Mouse (Mus musculus) embryo, embryonic 10 days (tissue): ENCODE results near the gene Pitpna.

ENCODE experiments used
- DNase-seq: peaks from one replicate; pipeline ENCODE4 v3.0.0-alpha.2; 2015; ENCODE audit warnings: low spot score

Pitpna gene

DNA sequence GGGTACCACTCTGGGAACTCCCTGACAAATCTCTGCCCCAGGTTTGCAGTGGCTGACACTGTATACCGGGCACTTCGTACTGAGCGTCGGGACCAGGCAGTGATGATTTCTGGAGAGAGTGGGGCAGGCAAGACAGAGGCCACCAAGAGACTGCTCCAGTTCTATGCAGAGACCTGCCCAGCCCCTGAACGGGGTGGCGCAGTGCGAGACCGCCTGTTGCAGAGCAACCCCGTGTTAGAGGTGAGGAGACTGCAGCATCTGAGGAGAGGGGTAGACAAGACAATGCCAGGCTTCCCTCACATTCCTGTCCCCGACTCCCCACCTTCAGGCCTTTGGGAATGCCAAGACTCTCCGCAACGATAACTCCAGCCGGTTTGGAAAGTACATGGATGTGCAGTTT is 70.4 kb downstream of the Pitpna start:
- DNase-seq: no peak

DNA sequence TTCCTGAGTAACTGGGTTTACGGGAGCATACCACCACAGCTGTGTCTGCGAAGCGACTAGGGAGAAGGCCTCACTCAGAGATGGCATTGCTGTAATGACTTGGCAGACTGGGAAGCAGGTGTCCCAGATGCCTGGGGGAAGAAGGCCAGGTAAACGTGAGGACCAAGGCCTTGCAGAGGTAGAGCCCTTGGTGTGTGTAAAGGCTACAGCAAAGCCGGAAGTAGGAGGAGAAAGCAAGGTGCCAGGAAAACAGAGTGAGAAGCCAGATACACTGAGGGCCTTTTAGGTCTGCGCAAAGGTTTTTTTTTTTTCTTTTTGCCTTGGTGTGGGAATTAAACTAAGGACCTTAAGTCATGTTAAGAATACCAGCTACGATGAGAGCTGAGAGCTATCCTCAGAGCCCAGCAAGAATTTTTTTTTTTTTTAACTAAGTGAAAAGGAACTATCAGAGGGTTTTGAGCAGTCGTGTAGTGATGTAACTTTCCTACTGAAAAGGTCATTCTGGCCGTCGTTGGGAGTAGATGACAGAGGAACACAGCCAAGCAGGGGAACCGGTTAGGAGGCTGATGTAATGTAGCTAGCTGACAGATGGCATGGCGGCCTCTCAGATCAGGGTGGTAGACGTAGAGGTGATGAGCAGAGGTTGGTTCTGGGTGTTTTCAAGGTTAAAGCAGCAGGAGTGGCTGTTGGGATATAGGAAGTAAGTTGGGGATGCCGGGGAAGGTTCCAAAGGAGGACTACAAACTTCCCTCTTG is 71.3 kb downstream of the Pitpna start:
- DNase-seq: no peak

DNA sequence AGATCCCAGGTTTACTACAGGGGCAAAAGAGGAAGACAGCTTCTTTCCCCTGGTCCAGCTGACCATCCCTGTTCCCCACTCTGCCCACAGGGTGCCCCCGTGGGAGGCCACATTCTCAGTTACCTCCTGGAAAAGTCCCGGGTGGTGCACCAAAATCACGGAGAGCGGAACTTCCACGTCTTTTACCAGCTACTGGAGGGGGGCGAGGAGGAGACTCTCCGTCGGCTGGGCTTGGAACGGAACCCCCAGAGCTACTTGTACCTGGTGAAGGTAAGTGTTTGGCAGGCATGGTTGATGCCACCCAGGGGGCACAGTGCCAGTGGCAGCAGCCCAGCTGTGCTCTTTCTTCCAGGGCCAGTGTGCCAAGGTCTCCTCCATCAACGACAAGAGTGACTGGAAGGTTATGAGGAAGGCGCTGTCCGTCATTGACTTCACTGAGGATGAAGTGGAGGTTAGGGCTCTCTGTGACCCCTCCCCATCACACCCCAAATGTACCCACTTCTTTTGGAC is 72.2 kb downstream of the Pitpna start:
- no peak for DNase-seq

DNA sequence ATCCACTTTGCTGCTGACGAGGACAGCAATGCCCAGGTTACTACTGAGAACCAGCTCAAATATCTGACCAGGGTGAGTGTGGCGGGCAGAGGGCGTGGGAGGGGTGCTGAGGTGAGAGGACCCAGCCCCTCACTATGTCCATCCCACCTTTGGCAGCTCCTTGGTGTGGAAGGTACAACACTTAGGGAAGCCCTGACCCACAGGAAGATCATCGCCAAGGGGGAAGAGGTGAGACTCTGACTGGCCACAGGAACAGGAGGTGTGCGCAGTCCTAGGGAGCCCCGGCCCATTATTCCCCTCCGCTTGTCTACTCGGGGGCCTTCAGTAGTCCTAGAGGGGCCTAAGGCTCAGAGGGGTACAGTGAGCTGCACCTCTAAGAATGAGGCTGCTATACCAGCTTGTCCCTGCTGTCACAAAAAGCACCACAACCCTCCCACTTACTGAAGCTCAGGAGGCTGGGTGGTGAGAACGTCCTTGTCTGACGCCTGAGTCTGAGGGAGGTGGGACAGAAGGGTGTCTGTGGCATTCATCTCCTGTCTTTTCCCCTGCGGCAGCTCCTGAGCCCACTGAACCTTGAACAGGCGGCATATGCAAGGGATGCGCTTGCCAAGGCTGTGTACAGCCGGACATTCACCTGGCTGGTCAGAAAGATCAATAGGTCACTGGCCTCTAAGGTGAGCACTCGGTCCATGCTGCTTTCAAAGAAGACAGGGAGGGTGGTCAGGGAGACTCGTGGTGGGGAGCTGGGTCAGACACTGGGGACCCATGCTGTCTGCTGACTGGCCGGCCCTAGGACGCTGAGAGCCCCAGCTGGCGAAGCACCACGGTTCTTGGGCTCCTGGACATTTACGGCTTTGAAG is 73.3 kb downstream of the Pitpna start:
- no peak for DNase-seq

DNA sequence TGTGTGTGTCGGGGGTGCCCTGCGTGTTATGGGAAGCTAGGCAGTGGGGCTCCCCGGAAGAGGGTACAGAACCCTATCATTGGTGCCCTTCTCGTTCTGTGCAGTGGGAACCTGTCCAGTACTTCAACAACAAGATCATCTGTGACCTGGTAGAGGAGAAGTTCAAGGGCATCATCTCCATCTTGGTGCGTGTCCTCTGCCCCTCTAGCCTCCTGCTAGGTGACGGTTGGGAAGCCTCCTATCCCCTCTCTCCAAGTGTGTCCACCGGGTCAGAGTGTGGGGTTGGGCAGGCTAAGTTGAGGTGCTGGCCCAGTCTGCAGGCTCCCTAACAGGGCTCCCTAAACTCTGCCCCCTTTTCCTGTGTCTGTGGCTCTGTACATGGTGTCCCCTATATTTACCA is 74.2 kb downstream of the Pitpna start:
- DNase-seq: no peak

DNA sequence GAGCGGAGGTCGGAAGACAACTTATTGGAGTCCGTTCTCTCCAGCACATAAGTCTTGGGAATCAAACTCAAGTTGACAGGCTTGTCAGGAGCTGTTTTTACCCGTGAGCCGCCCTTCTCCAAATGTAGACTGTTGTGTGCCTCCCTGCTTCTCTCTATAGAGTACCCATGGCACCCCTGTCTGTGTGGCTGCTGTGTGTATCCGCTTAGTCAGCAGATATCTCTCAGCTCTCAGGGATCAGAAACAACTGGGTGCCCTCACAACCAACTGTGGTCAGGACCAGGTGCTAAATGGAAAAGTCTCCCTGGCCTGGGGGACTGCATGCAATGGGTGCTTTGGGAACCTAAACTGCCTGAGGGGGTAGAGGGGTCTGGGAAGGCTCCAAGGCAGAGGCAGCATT is 78.4 kb downstream of the Pitpna start:
- DNase-seq: no peak

DNA sequence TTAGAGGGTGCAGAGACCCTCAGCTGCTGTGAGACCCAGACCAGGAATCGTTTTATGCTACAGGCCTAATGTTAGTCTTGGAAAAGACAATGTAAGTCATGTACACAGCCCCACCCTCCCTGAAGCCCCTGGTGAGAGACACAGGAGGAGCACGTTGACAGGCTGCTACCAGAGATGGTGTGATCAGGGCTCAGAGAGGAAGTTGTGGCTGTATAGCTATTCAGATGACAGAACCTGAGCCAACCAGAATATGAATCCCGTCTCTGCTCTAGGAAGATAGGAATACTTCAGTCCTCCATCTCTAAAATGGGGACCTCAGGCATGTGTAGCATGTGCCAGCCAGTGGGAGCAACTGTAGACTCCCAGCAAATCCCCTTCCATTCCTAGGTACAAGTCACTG is 80.7 kb downstream of the Pitpna start:
- DNase-seq: no peak

DNA sequence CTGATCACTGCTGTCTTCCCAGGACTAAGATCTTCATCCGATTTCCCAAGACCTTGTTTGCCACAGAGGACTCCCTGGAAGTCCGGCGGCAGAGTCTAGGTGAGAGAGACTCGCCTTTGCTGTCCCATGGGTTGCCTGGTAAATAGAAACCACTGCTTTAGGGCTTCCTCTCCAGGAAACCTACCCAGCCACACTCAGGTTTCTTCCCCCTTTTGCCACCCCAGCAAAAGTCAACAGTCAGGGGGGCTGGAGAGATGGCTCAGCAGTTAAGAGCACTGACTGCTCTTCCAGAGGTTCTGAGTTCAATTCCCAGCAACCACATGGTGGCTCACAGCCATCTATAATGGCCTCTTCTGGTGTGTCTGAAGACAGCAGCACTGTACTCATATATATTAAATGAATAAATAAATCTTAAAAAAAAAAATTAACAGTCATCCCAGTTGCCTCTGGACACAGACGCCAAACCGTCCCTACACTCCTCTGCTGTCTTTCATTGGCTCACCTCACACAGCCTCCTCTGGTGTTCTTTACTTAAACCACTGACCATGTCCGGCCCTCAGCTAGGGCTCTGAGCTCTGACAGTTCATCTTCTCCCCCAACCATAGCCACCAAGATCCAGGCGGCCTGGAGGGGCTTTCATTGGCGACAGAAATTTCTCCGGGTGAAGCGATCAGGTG is 81.4 kb downstream of the Pitpna start:
- DNase-seq: no peak

DNA sequence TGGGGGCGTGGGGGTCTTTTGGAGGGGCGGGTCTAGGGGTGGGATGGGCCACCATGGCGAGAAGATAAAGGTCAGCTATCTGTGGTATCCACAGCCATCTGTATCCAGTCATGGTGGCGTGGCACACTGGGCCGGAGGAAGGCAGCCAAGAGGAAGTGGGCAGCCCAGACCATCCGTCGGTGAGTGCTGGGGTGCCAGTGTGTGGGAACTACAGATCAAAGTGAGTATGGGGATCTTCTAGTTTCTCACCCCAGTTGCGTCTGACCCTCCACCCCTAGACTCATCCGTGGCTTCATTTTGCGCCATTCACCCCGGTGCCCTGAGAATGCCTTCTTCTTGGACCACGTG is 81.9 kb downstream of the Pitpna start:
- no peak for DNase-seq

DNA sequence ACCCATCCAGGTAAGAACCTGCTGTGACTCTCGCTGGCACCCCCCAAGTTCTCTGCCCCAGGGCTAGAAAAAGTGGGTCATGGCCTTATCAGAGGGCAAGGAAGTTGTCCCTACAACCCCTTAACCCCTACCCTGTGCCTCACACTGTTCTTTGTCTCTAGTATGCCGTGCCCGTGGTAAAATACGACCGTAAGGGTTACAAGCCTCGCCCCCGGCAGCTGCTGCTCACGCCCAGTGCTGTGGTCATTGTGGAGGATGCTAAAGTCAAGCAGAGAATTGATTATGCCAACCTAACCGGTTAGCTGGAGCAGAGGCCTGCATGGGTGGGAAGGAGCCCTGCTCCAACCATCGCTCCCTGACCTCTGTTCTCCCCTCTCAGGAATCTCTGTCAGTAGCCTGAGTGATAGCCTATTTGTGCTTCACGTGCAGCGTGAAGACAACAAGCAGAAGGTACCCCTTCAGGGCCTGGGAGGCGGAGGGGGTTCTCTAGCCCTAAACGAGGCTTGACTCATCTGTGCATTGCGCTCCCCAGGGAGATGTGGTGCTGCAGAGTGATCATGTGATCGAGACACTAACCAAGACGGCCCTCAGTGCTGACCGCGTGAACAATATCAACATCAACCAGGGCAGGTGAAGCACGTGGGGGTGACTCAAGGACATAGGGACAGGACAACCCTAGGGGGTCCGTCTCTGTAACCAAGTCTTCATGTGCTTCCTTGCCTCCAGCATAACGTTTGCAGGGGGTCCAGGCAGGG is 83.7 kb downstream of the Pitpna start:
- no peak for DNase-seq

DNA sequence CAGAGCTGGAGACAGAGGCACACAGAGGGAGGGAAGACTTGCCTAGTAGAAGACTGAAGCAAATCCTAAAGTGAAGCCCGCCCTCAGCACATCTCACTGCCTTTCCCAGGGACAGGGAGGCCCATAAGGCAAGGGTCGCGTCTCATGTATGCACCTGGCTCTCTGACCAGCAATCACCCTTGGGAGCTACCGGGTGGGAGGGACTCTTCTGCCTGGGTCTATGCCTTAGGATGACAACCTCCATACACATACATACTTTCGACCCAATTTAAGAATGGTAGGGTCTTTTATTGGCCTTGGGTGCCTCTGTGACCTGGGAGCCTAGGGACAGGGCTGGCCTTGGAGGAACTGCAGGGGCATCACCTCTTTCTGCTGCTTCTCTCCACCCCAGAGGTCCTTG is 85.5 kb downstream of the Pitpna start:
- DNase-seq: no peak

DNA sequence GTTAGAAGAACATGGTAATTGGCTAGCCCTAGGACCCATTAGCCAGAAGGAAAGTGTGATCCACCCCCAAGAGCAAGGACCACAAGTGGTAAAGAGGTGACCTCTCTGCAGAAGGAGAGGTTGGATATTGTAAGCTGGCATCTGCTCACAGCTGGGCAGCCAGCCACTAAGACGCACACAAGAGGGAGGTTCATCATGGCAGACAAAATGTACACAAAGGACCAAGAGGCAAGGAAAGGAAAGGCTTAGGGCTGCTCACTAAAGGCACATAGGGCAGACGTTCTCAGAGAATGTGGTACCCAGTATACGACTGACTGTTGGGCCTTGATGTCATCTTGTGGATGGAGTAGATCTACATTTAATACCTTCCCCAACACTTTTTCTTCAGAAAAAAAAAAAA is 87.0 kb downstream of the Pitpna start:
- DNase-seq: no peak

DNA sequence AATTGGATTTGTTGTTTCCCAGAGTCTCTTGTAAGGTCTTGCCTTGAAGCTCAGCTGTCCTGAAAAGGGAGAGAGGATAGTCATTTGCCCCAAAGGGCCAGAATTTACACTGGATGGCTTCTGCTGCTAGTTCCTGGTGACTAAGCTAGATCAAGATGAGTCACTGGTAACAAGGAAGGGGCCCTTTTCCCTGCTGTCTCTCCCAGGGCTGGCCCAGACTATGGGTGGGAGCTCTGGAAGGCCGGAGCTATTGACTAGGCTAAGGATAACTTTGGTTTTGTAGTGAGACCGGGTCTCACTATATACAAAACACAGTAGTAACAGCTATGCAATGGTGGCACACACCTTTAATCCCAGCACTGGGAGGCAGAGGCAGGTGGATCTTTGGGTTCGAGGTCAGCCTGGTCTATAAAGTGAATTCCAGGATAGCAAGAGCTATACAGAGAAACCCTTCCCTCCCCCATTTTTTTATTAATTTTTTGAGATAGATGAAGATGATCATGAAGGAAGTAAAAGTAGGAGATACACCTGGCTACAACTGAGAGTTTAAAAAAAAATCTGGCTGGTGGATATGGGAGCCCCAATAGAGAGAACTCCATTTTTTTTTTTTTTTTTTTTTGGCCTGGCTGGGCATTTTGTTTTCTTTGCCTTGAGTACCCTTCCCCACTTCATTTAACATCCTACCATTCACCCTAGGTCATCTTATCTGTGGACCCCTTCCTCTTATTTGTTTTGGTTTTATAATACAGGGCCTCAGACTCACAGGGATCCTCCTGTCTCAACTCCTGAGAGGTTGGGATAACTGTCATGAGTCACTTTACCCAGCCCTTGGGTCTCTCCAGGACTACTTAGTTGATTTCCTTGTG is 90.2 kb downstream of the Pitpna start:
- no peak for DNase-seq
